ENCODE assay signal across 21 mouse cellular contexts in the genomic region with DNA sequence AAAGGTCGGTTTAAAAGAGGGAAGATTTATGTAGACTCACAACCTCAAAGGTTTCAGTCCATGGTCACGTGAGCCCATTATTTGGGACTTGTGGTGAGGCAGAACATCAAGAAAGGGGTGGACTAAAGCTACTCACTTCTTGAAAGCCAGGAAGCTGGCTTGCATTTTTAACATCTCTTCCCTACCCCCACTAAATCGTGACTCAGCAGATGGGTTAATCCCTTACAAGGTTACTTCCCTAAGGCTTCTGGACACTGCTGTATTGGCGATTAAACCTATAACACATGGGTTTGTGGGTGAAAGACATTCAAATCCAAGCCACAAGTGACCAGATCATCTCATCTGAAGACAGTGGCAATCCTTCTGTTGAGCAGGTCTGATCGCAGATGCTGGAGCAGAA. TPM values are rescaled to one million over a fixed set of nuclear protein-coding genes. Genes with fewer than 3 reads are reported as not detected.
DNase-seq lines count a peak whose midpoint lies in the region; ATAC-seq and TF ChIP-seq lines count a peak whose summit lies in the region.
"Had no signal": no experiment of that assay in that cellular context is flagged by ENCODE, and none has a peak within 500 bp of the region (broad histone marks: within the 10 kb centered on the region; RNA-seq: fewer than 3 reads in every experiment).

No protein-coding gene starts in this region.

- H3K4me1 ChIP-seq in small intestine, adult 2 months (ENCODE audit: control insufficient read depth, insufficient read depth, insufficient read length, low read length), result peaks cover 8% of the 10 kb centered on the region; the same call in 1 of the 2 replicates
- H3K4me1 ChIP-seq: embryonic facial prominence, embryonic 12.5 days; limb, embryonic 13.5 days; liver, embryonic 13.5 days had no signal

- no peak for TF ChIP-seq CTCF in small intestine, adult 2 months (IDR thresholded peaks at IDR 0.05; ENCODE audit: extremely low read depth, insufficient read length, insufficient replicate concordance, low read depth, low read length)

- DNase-seq in heart, adult 11 months, result peak; percentile 22
- no peak for DNase-seq in heart, adult 18-20 months
- DNase-seq in NIH3T3 (ENCODE audit: low read depth), result peak; percentile 37
- DNase-seq in kidney, postnatal 4 days, result no peak
- DNase-seq in kidney, postnatal 25 days, result no peak
- no peak for DNase-seq in cerebellum, adult 9-11 months
- DNase-seq: cerebellum, adult 8-10 months; gastrocnemius, postnatal 14 days; kidney, adult 9 months; kidney, postnatal 36 days; liver, embryonic 13.5 days; lung, embryonic 14.5 days; thymus, postnatal 36 days had no signal

- H3K36me3 ChIP-seq in small intestine, adult 2 months (ENCODE audit: control insufficient read depth, insufficient read depth, low read length), result no peaks in the 10 kb centered on the region
- H3K36me3 ChIP-seq: embryonic facial prominence, embryonic 12.5 days; limb, embryonic 13.5 days; liver, embryonic 13.5 days; midbrain, embryonic 13.5 days had no signal

- peak overlapping the region; percentile 33; the same call in 1 of the 2 replicates for H3K27ac ChIP-seq in small intestine, adult 2 months (ENCODE audit: insufficient read depth, low read depth, low read length)
- H3K27ac ChIP-seq: embryonic facial prominence, embryonic 12.5 days; forebrain, embryonic 13.5 days; limb, embryonic 13.5 days; liver, embryonic 13.5 days; macrophage; midbrain, embryonic 13.5 days had no signal

- TF ChIP-seq POLR2A in small intestine, adult 2 months (IDR thresholded peaks at IDR 0.05; ENCODE audit: low read depth, low read length), result no peak

- no peaks in the 10 kb centered on the region for H3K27me3 ChIP-seq in small intestine, adult 2 months (ENCODE audit: control insufficient read depth, insufficient read depth, low read length)
- H3K27me3 ChIP-seq: embryonic facial prominence, embryonic 12.5 days; limb, embryonic 13.5 days; liver, embryonic 13.5 days had no signal

- no peak overlapping the region for H3K4me3 ChIP-seq in small intestine, adult 2 months (ENCODE audit: low read depth, low read length)
- H3K4me3 ChIP-seq: embryonic facial prominence, embryonic 12.5 days; erythroblast, embryonic 14.5 days; forebrain, embryonic 13.5 days; limb, embryonic 13.5 days; liver, embryonic 13.5 days; midbrain, embryonic 13.5 days had no signal

- ATAC-seq in inflammation-experienced regulatory T-cells, adult 6 months, result peak; percentile 30
- ATAC-seq: forebrain, embryonic 13.5 days; midbrain, embryonic 13.5 days had no signal

- whole genome bisulfite sequencing in small intestine, adult 2 months, result 56% methylated on average over 5 of the region's 5 CpGs

RNA-seq across cellular contexts. Expression of gene Lrpprc, which starts 59.9 kb away (rescaled TPM):
- total RNA-seq in heart, adult 18-20 months (2021), result 100 to 1,000 TPM; 134 to 150 TPM
- 10 to 100 TPM in 2 of 3 experiments, 1 to 10 TPM in 1; 9.5 to 13.4 (median 11.6) TPM for polyA plus RNA-seq in inflammation-experienced regulatory T-cells, adult 6 months (2017; shearing (Covaris generic))
- 2.7 and 4.7 TPM in 2 replicates for polyA plus RNA-seq in small intestine, adult 2 months (2012; rRNA removed)

Comparison
In these comparisons a context has a peak if more than half of its experiments do, and no peak if none do; other contexts are left out.
1. DNase-seq: peak in heart, adult 11 months (single experiment) and NIH3T3 (single experiment); none in heart, adult 18-20 months (0 of 2), kidney, postnatal 4 days (0 of 2), kidney, postnatal 25 days (0 of 2) and cerebellum, adult 9-11 months (single experiment).